Mouse (Mus musculus) heart, postnatal 0 days (tissue): ENCODE measurements around the gene Cfdp1. TPM values are rescaled to one million over a fixed set of nuclear protein-coding genes. Genes with fewer than 3 reads are reported as not detected.

Experiments
- ATAC-seq: fragments of 200-750 bp; cut with Nextera tagmentation; 2 replicates; pipeline ENCODE4 v1.8.0; 2017; ENCODE audit warnings: low read depth, moderate number of reproducible peaks, moderate library complexity; ENCODE audit not compliant: insufficient read depth
- DNase-seq: peaks from one replicate; pipeline ENCODE4 v3.0.0-alpha.2; 2016; ENCODE audit warnings: low spot score
- H3K27ac ChIP-seq: fragments of 300-500 bp; sonication (generic); 2 replicates; pipeline ENCODE4 v1.5.1; 2014; ENCODE audit warnings: low read depth, mild to moderate bottlenecking
- H3K27me3 ChIP-seq: fragments of 300-500 bp; sonication (generic); 2 replicates; pipeline ENCODE4 v1.6.1; 2014; ENCODE audit warnings: low read length, mixed read lengths; ENCODE audit not compliant: control insufficient read depth, insufficient read depth
- H3K36me3 ChIP-seq: fragments of 300-500 bp; sonication (generic); replicated peaks from 2 replicates; pipeline ENCODE4 v1.6.1; 2014; ENCODE audit warnings: low read length, mixed read lengths; ENCODE audit not compliant: control insufficient read depth, insufficient read depth
- H3K4me1 ChIP-seq: fragments of 300-500 bp; sonication (generic); 2 replicates; pipeline ENCODE4 v1.6.1; 2014; ENCODE audit warnings: antibody characterized with exemption; ENCODE audit not compliant: control insufficient read depth, insufficient read depth
- H3K4me2 ChIP-seq: fragments of 300-500 bp; sonication (generic); 2 replicates; pipeline ENCODE4 v1.6.1; 2014; ENCODE audit warnings: low read depth, mild to moderate bottlenecking, low read length, moderate library complexity
- H3K4me3 ChIP-seq: fragments of 300-500 bp; sonication (generic); 2 replicates; pipeline ENCODE4 v1.5.1; 2014; ENCODE audit warnings: low read depth, low read length
- H3K9ac ChIP-seq: fragments of 300-500 bp; sonication (generic); replicated peaks from 2 replicates; pipeline ENCODE4 v1.6.1; 2014; ENCODE audit warnings: low read depth, low read length, mixed read lengths
- H3K9me3 ChIP-seq: fragments of 300-500 bp; sonication (generic); replicated peaks from 2 replicates; pipeline ENCODE4 v1.6.1; 2016; ENCODE audit warnings: low read length; ENCODE audit not compliant: control insufficient read depth
- CTCF ChIP-seq: IDR thresholded peaks from 2 replicates; pipeline ENCODE4 v1.5.1; 2016; ENCODE audit warnings: antibody characterized with exemption, control low read depth, low read depth
- EP300 ChIP-seq: IDR thresholded peaks from 2 replicates; pipeline ENCODE4 v1.6.1; 2016; ENCODE audit warnings: antibody characterized with exemption, low read depth
- WGBS: fragments of 180-500 bp; shearing (Covaris S2); extraction: QIAGEN DNeasy Blood & Tissue Kit; methylation state at CpG from one replicate; pipeline ENCODE4 v1.1.7; 2014; 5-methylcytosine and 5-hydroxymethylcytosine counted together
- polyA plus RNA-seq: library from polyadenylated mRNA; unstranded; fragments of >200 nt; fragmentation: Nextera tagmentation; extraction: Ambion mirVana; gene quantifications from 2 replicates; pipeline ENCODE4 v1.2.1, GENCODE M21; 2015
- total RNA-seq: library from RNA; depleted of rRNA; stranded (reverse); fragments of >200 nt; gene quantifications from 2 replicates; pipeline ENCODE4 v1.2.3, GENCODE M21; 2014; ENCODE audit warnings: low replicate concordance

The Cfdp1 gene
- total and polyA plus RNA-seq, 2 experiments from 2014 or later, result 16.1 to 85.4 TPM

DNA sequence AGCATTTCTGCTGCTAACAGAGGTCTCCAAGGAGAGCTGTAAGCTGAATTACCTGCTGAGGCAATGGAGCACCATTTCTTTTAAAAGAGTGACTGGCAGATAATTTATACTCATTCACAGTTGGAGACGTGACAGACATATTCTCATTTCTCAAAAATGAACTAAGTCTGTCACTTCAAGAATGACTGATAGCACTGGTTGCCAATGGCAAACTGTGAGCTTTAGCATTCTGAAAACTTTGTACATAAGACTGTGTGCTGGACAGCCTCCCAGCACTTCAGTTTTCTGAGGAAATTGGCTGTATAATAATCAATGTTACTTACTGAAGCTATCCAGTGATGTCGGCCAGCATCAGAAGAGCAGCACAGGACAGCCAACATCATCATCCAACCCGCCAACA, 46.1 kb downstream of the Cfdp1 start:
- Histone ChIP-seq H3K9ac (no peak overlapping the region), H3K36me3 (no peaks in the 10 kb centered on the region; the same call in 1 of the 2 replicates), H3K4me2 (no peak overlapping the region), H3K4me3 (no peak overlapping the region), H3K27me3 (no peaks in the 10 kb centered on the region), H3K27ac (no peak overlapping the region), H3K4me1 (peaks cover 18% of the 10 kb centered on the region), H3K9me3 (no peaks in the 10 kb centered on the region)
- ATAC-seq (no peak), DNase-seq (no peak)
- 87% methylated on average over 3 of the region's 3 CpGs for WGBS
- TF ChIP-seq CTCF (no peak), EP300 (no peak)

DNA sequence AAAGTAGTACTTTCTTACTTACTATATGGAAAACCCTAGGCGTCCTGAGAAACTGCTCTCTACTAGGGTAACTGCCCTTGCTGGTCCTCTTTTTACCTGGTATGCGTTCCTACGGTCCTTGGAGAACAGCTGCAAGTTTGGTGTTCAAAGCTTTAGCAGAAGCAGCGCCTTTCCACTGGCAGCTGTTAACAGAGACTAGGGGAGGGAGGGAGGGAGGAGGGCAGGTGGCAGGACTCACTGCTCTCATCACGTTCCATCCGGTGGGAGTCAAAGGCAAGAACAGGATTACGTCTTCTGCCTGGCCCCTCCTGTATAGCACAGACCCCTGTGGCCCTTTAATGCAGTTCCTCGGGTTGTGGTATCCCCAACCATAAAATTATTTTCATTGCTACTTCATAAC, 50.7 kb downstream of the Cfdp1 start:
- H3K27me3 ChIP-seq, result no peaks in the 10 kb centered on the region
- H3K4me3 ChIP-seq, result no peak overlapping the region
- peak overlapping the region; percentile 81 for H3K27ac ChIP-seq
- DNase-seq, result no peak
- H3K36me3 ChIP-seq, result no peaks in the 10 kb centered on the region; the same call in 1 of the 2 replicates
- ATAC-seq, result no peak
- WGBS, result 56% methylated on average over 8 of the region's 8 CpGs
- no peak for TF ChIP-seq CTCF
- no peak for TF ChIP-seq EP300
- no peak overlapping the region for H3K4me2 ChIP-seq
- no peak overlapping the region for H3K9ac ChIP-seq
- peaks cover 19% of the 10 kb centered on the region for H3K4me1 ChIP-seq
- H3K9me3 ChIP-seq, result no peaks in the 10 kb centered on the region

GRCm38 (mm10) chr8:111802256-111802655, 51.8 kb downstream of the Cfdp1 start:
- no peaks in the 10 kb centered on the region for H3K27me3 ChIP-seq
- peaks cover 22% of the 10 kb centered on the region for H3K4me1 ChIP-seq
- ATAC-seq (peak; percentile 10; the same call in 1 of the 2 replicates), DNase-seq (no peak)
- H3K36me3 ChIP-seq, result no peaks in the 10 kb centered on the region; the same call in 1 of the 2 replicates
- no peaks in the 10 kb centered on the region for H3K9me3 ChIP-seq
- H3K27ac ChIP-seq, result peak overlapping the region; percentile 81
- 56% methylated on average over 7 of the region's 7 CpGs for WGBS
- H3K4me3 ChIP-seq, result no peak overlapping the region
- H3K4me2 ChIP-seq, result no peak overlapping the region
- no peak overlapping the region for H3K9ac ChIP-seq
- no peak for TF ChIP-seq EP300
- no peak for TF ChIP-seq CTCF

GRCm38 (mm10) chr8:111801456-111801855, 52.6 kb downstream of the Cfdp1 start:
- H3K9ac ChIP-seq, result no peak overlapping the region
- peak overlapping the region; percentile 81 for H3K27ac ChIP-seq
- H3K9me3 ChIP-seq, result no peaks in the 10 kb centered on the region
- WGBS, result 50% methylated on average over 6 of the region's 6 CpGs
- peaks cover 28% of the 10 kb centered on the region for H3K4me1 ChIP-seq
- peak; percentile 53 for ATAC-seq
- no peaks in the 10 kb centered on the region; the same call in 1 of the 2 replicates for H3K36me3 ChIP-seq
- peak; percentile 73 for DNase-seq
- no peaks in the 10 kb centered on the region for H3K27me3 ChIP-seq
- H3K4me2 ChIP-seq, result no peak overlapping the region
- TF ChIP-seq CTCF (no peak), EP300 (peak; percentile 67; the same call in 1 of the 2 replicates)
- H3K4me3 ChIP-seq, result no peak overlapping the region

DNA sequence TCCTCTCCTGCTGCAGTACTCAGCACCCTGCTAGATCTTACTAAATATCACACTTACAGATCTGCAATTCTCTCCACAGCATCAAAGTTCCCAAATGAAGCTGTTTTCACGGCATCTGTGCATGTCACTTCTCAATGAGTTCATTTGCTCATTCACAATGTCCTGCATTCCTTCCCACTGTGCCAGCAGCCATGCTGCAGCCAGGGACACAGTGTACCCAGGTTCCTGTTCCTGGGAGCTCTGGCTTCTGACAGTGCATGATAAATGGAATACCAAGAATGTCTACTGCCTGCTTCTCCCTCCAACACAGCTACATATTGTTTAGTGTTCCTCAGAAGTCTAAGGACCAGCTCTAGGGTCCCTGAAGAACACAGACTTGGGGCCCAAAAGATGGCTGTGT, 57.6 kb downstream of the Cfdp1 start:
- TF ChIP-seq CTCF, result no peak
- peak; percentile 53; the same call in 1 of the 2 replicates for TF ChIP-seq EP300
- H3K9me3 ChIP-seq, result no peaks in the 10 kb centered on the region
- DNase-seq (peak; percentile 57), ATAC-seq (peak; percentile 84; the same call in 1 of the 2 replicates)
- no peak overlapping the region for H3K9ac ChIP-seq
- peaks cover 36% of the 10 kb centered on the region for H3K4me1 ChIP-seq
- no peak overlapping the region for H3K4me3 ChIP-seq
- no peak overlapping the region for H3K4me2 ChIP-seq
- peak overlapping the region; percentile 30 for H3K27ac ChIP-seq
- H3K36me3 ChIP-seq, result no peaks in the 10 kb centered on the region
- H3K27me3 ChIP-seq, result no peaks in the 10 kb centered on the region
- whole genome bisulfite sequencing, result 44% methylated on average over 1 of the region's 1 CpGs

DNA sequence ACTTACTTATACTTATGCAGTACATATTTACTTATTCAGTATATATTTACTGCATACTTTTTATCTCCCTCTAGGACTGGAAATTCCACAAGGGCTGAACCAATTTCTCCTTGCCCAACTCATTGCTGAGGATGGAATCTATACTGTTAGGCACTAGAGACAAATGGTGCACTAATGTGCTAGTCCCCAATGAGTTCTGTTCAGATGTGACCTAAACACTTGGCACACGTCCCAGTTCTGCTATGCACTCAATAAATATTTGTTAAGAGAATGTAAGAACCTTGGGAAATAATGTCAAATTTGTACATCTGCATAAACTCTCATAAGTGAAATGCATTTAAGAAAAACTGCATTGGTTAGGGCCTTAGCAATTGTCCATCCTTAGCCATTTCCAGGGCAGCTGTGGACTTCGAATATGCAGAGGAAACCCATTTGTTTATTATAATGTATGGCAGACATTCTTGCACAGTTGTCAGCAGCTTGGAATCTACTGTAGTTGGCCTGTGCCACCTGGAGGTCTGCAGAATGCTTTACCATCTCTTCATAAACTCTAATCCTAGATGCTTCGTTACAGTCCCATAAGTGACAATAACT, 60.7 kb downstream of the Cfdp1 start:
- H3K9ac ChIP-seq, result no peak overlapping the region
- TF ChIP-seq CTCF, result no peak
- TF ChIP-seq EP300, result no peak
- no peak overlapping the region for H3K4me3 ChIP-seq
- no peaks in the 10 kb centered on the region for H3K36me3 ChIP-seq
- ATAC-seq (no peak), DNase-seq (no peak)
- no peaks in the 10 kb centered on the region for H3K27me3 ChIP-seq
- no peaks in the 10 kb centered on the region for H3K9me3 ChIP-seq
- H3K27ac ChIP-seq, result no peak overlapping the region
- H3K4me1 ChIP-seq, result peaks cover 32% of the 10 kb centered on the region
- WGBS, result 66% methylated on average over 3 of the region's 3 CpGs
- H3K4me2 ChIP-seq, result no peak overlapping the region
